Mouse (Mus musculus) skeletal muscle tissue, adult 2 months (tissue): ENCODE measurements at regions not wholly inside any gene's neighbourhood (a gene's known extent, or its start where the extent isn't known, plus 50 kb on each side); places are given as distances from the start of the nearest gene placed in this dataset.

Experiments
- DNase-seq: peaks from one replicate; pipeline ENCODE4 v3.0.0-alpha.2; 2012; ENCODE audit warnings: low read depth, low spot score

DNA sequence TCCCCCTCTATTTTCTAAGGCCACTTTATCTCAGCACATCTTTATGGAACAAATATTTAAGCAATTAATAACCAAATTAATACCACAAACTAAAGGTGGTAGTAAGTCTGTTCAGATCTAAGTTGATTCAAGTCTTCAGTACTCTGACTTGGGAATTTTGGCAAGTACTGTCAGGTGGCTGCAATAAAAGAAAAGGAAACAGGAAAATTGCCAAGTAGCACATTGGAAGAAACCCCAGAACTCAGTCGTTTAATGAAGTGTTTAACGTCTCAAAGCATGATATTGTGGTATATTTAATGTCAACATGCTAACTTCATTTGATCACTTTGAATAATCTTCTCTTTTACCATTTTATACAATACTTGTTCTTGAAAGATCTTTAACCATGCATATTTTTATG is 142.2 kb downstream of the Gm11146 start:
- no peak for DNase-seq

DNA sequence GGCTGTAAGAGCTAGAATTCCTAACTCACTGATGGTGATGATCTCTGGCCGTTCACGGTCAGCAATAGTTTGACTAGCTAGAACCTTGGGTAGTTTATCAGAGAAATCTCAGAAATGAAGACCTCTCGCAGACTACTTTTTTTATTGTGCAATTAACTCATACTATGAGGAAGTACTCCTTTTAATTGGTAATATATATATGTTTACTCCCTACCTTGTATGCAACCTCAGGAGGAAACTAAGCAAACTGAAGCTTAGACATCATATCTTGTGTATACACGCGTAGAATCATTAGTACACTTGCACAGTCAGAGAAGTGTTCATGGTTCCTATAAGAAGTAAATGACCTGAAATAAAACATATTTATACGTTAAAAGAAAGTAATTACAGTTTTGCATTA is 157.2 kb downstream of the Gm11146 start:
- no peak for DNase-seq

DNA sequence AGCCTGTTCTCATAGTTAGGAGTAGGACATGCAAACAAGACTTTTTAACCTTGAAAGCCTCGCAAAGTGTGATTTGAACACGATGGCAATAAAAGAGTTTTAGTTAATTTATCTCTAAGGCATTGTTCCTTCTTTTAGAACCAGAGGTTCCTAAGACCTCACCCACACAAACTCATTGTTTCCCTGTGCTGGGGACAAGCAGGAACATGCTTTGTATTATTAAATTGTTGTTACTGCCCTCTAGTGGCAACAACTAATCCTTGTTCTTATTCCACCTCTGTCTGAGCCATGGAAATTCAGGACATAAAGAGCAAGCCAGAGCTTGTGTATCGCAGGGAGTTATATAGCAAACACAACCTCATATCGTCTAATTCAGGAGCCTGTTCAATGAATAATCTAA is 157.9 kb downstream of the Gm11146 start:
- DNase-seq: peak; percentile 61

DNA sequence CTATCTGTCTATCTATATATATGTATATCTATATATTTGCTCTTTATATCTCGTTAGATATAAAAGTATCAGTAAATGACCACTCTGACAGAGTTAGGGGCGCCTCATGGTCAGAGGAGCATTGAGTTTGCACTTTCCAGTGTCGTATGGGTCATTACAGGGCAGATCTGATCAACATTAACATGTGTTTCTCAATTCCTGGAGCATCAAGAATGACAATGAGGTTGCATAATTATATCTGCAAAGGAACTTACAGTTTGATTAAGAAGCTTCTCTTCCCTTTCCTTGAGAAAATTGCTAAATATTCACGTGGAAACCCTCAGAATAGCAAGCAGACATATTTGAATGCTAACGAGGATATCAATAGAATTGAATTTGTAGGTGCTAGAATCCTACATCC is 158.6 kb downstream of the Gm11146 start:
- no peak for DNase-seq

DNA sequence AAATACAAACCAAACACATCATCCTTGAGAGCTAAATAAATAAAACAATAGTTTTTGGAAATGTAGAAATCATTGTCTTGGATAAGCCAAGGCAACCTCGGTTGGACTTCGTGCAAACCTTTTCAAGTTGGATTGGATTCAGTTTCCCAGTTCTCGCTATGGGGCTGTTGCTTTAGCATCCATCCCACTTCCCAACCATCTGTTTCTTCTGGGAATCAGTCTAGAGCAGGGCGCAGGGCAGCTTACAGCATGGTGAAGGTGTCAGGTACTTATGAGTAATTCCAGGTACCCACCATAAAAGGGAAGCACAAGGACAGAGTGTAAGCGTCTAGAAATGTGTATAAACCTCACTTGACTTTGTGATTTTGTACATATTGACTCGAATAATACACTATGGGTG is 159.0 kb downstream of the Gm11146 start:
- no peak for DNase-seq

DNA sequence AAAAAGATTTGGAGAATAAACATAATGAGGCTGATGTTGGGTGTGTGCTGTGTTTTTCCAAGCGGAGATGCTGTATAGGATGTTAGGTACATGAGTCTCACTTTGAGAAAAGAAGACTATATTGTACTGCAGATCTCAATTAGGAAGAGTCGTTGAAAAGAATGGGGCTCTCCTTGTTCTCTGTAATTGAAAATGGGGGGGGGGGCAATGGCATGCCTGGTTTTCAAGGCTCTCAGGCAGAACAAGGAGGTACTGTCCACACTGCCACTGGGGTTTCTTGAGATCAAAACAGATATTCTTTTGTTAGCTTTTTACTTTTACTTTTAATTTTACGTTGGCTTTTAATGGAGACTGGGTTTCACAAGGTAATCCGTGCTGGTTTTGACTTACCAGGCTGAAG is 170.5 kb downstream of the Gm11146 start:
- DNase-seq: no peak

DNA sequence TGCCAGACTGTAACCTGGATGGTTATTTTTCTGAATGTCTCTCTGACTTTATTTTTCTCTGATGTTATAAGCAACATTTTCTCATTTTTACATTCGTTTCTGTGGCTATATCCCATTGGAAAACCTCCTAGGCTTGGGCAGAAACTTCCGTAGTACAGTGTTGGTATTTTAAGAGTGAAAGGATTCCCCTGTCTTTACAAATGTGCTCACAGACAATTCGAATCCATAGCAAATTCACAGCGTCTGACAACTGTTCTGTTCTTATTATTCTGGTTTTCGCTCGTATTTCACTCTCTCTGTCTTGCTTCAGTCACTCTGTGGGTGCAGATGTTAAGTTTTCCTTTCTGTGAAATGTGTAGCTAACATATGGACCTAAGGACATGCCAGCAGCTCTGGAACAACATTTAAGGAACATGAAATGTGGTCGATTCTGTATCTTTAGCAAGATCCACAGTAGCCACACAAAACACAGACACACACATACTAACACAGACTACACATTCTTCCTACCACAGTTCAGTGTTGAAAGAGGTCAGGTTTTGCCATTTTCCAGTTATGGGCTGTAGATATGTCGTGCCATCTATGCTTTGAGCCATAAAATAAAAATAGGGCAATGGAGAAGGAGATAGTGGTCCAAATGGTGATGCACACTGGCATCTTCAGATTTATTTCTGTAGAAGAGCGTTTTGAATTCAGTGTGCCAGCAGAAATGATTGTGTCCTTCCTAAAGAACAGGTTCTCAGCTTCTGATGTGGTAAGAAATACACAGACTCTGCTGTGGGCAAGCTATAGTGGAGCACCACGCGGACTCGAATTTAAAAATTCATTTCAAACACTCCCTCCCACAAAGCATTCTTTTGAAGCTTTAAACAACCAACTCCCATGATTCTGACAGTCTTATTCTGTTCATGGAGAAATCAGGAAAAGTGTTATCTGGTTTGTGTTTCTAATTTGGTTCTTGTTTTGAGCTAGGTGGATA is 179.2 kb downstream of the Gm11146 start:
- DNase-seq: no peak

DNA sequence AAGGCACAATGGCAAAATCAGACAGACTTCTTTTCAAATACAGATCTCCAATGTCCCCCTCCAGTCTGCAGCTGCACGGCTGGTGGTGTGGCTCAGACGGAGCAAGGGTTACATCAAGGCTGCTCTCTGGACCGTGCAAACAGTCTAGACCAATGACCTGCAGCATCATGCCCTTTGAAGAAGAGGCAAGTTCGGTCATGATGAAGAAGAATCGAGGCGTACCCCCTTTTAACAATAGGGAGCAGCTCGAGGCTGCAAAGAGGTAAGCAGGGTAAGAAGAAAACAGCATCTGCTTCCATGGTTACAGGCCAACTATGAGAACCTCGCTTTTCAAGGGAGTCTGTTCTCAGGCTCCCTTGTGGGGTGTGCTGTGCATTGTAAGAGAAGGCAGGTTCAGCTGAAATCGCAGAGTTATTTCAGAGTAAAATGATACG is 180.3 kb downstream of the Gm11146 start:
- DNase-seq: no peak

DNA sequence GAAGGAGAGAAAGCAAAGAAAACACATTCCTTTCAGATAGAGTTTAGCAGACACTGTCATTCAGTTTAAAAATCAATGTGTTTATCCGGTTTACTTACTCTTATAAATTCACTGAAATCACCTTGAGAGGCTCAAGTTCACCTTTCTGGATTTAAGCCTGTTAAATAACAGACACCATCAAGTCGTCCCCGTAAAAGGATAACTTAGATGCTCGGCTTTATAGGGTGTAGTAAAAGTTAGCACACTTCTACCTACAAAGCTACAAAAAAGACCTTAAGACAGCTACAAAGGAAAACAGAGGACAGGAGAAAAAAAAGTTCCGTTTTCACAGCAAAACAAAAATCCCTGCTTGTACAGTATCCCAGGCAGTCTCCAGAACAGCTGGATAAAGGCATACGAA is 180.9 kb downstream of the Gm11146 start:
- no peak for DNase-seq

DNA sequence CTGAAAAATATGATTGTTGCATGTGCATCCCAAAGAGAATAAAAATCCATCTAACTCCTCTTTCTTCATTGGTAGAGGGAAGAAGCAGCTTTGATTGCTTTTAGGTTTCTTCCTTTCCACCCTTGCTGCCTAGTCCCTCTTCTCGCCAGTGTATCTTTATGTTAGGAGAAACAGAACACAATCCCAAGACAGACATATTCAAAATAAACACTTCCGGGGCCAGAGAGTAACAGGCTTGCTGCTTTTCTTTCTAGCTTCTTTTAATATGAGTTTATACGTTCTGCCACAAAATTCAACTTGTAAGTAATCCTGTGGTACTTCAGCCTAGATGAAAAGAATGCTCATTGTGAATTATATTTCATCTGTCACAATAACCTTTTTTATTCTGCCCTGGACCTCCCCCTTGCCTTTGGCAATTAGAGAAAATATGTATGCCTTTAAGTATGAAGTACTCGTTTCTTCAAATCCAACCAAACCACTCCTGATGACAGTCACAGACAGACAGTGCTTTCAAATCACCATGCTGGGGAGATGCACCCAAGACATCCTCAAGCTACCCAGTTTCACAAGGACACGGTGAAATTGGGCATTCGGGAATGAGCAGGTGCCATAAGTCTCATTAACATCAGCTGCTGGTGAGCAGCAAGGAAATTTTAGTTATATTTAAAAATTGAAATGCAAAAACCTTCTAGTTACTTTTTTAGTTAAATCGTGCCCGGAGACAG is 181.6 kb downstream of the Gm11146 start:
- no peak for DNase-seq

DNA sequence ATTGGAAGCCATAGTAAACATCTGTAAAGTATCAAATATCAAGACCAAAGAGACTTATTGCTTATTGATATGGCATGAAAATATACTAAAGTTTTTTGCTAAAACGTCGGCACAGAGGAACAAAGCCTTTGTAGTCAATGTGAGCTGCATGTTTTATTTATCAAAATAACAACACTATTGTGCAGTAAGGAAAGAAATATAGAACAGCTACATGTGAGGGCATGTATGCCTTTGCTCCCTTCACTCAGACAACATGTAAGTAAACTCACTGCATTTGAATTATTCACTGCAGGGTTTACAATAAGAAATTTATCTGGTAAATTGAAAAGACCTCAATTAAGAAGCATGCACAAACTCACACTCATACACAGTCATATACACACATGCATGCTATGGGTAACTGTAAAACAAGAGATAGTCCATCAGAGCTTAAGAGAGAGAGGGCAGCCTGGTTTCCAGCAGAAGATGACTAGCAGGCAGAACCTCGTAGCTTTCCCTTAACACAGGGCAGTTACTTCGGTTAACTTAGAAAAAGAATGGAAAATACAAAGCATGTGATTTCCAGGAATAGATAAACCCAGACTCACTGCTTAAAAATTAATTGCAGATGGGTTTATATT is 182.7 kb downstream of the Gm11146 start:
- DNase-seq: no peak

DNA sequence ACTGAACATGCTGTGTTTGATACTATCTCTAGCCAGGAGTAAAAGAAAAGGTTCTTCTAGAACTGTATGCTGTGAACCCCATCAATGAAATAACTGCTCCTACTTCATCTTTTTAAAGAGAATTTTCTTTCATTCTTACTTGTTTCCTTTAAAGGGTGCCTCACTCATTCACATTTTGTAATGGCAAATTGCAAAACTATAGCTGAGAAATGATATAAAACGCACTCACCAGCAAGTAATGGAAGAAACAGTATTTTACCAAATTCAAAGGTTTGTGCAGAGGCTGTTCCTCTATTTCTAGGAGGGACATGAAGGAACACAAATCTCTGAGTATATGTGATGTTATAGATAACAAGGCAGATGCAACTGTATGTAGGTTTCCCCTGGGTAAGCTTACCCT is 183.4 kb downstream of the Gm11146 start:
- no peak for DNase-seq

DNA sequence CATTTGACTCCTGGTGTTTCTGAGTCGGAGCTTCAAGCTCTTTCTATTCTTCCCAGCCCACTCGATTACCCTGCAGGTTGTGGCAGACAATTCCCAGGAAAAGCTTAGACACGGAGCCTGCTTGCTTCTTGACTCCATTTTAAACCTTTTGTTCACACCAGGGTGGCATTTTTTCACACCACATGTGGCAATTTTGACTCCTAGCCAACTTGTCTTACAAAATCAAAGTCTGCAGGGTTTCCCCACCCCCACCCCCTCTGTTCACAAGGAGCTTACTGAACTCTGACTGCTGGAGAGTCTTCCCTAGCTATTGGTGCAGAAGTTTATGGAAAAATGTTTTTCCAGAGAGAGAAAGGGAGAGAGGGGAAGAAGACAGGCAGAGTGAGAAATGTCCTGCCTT is 184.1 kb downstream of the Gm11146 start:
- peak; percentile 52 for DNase-seq

DNA sequence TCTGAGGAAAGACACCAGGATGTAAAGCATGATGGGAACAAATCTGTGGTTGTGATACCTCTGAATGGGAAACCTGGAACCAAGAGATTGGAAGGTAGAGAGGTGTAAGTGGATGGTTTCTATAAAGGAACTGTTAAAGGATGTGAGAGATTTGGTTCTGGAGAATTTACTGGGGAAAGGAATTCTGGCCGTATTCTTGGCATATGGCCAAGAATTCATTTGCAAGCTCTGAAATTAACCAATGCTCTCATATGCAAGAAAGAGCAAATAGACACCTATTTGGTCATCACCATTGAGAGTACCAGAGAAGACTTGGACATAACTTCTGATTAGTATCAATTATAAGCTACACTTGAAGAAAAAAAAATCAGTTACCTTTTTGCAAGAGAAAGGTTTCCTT is 187.3 kb downstream of the Gm11146 start:
- no peak for DNase-seq

DNA sequence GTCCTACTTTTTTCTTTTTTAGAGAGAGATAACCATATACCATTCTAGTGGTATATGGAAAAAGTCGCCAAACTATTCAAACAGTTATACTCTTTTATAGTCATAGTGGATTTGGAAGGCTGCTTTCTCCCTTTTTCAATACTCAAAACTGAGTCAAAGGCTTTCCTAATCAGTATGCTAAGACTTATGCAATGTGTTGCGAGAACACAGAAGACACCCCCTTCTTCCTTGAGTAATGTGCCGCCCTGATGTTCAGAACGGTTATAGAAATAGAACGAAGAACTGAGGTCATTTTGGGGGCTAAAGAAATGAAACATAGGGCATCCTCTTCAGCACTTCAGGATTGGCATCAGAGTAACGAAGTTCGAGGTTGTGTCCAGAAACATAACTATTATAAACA is 192.7 kb downstream of the Gm11146 start:
- DNase-seq: no peak

DNA sequence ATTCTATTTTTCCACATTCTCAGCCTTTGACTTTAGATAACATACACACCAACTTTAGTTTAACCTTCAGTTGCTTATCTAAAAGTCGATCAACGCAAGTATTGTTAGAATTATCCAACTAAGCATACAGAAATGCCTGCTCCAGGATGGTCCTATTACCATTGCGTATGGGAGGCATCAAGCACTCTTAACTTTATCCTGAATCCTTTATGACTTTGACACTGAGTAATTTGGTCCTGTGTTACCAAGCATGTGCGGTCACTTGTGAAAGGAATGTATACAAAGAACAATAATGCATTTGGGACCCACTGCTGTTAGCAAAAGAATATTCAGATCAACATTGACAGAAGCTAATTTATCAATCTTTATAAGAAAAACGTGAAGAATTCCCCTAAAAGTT is 194.9 kb downstream of the Gm11146 start:
- no peak for DNase-seq

DNA sequence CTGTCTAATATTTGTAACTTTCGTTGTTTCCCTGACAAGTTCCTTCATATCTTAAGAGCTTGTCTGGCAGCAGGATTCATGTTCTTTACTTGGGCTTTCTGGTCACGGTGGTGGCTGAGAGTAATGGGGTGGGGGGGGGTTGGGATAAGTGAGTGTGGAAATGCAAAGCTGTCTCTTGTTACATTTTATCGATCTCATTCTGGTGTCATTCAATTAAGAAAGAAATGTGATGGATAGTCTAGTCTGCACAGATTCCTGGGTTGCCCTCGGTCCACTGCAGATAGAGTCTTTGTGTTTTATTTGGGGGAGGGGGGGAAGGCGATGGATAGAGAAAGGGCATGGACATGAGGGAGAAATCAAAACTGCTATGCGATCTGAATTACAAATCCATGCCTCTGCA is 196.0 kb downstream of the Gm11146 start:
- no peak for DNase-seq

DNA sequence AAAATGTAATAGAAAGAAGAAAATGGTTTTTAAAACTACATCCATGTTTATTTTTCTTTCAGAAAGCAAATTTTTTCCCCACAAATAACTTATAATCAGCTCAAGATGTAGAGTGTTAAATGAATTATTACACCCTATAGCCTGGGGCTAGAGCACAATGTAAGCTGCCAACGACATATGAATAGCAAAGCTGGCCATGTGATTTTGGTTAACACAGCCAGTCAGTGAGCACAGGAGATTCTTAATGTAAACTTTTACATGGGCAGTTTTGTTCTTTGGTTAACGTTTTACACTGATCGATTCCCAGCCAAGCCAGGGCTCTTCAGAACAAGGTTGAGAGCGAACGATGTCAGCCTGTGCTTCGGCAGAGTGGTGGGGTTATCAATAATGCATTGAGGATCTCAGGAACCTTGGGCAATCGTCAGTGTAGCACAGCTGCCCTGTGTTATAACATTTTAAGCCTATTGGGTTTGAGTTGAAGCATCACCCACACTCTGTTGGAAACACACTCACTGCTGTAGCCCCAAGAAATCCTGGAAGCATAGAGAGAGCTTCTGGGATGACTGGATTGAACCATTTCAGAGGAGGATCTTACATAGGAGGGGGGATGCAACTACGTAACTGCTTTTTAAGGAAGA is 196.6 kb downstream of the Gm11146 start:
- DNase-seq: no peak

DNA sequence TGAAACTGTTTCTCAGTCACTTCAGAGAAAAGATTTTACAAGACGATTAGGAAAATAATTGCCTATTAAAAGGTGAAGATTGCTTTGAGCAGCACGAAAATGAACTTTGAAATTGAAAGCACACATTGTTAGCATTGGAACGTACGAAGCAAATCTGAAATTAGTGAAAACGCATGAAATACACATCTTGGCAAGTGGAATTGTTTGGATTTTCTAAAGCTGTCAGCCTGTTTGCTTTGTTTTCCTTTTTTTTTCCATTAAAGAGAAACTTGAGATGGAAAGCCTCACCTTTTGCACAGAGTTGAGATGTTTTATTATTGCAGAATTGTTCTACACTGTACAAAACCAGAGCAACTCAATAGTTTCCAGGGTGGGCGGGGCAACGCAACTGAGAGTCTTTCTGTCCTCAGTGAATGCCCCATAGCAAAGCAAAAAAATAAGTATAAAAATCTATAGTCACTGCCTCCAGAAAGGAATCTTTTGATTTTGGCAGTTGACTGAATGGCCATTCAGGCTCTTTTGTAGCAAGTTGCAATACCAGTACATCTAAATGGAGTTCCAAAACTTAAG is 199.1 kb downstream of the Gm11146 start:
- DNase-seq: no peak

DNA sequence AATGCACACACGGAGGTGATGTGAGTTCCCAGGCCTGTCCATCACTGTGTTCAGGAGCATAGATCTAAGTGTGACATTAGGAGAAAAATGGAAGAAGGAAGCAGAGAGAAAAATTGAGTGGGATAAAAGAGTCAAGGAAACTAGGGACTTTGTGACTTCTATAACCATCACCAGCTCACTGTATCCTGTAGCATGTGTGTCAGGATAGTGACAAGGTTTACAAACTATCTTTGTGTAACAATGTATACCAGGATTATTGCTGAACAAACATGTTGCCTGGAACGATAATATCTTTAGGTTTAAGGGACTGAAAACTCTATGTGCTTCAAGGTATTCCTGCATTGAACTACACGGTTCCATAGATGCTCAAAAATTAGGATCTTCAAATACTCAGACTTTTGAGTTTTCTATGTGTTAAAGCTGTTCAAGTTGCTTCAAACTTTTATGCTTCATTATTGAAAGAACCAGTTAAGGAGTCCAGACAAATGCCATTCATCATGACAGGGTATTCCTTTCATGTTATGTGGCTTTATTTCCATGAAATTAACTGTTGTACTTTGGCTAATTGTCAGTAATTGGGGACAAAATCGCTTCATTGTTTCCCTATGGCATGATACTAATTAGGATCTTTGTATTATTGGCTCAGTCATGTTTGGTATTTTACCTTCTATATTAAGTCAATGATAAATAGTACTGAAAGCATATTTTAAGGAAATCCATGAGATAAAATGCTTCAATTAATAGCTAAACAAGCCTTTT is 200.5 kb downstream of the Gm11146 start:
- DNase-seq: no peak
